Mouse (Mus musculus) liver, postnatal 0 days (tissue): ENCODE measurements at regions not wholly inside any gene's neighbourhood (a gene's known extent, or its start where the extent isn't known, plus 50 kb on each side); places are given as distances from the start of the nearest gene placed in this dataset.

ENCODE experiments used
- ATAC-seq: fragments of 200-750 bp; cut with Nextera tagmentation; 2 replicates; pipeline ENCODE4 v1.8.0; 2017; ENCODE audit warnings: mild to moderate bottlenecking, moderate library complexity
- DNase-seq: peaks from one replicate; pipeline ENCODE4 v3.0.0-alpha.2; 2016
- H3K27ac ChIP-seq: fragments of 300-500 bp; sonication (generic); 2 replicates; pipeline ENCODE4 v1.5.1; 2014; ENCODE audit warnings: antibody characterized with exemption, moderate library complexity, mild to moderate bottlenecking, low read depth
- H3K27me3 ChIP-seq: fragments of 300-500 bp; sonication (generic); 2 replicates; pipeline ENCODE4 v1.6.1; 2014; ENCODE audit warnings: low read length, control low read depth, mixed read lengths; ENCODE audit not compliant: insufficient read depth
- H3K36me3 ChIP-seq: fragments of 300-500 bp; sonication (generic); replicated peaks from 2 replicates; pipeline ENCODE4 v1.6.1; 2014; ENCODE audit warnings: mild to moderate bottlenecking, control low read depth, low read length, moderate library complexity, mixed read lengths; ENCODE audit not compliant: insufficient read depth
- H3K4me1 ChIP-seq: fragments of 300-500 bp; sonication (generic); 2 replicates; pipeline ENCODE4 v1.6.1; 2014; ENCODE audit warnings: antibody characterized with exemption, mild to moderate bottlenecking, control low read depth; ENCODE audit not compliant: insufficient read depth
- H3K4me2 ChIP-seq: fragments of 300-500 bp; sonication (generic); 2 replicates; pipeline ENCODE4 v1.6.1; 2014; ENCODE audit warnings: low read depth, mild to moderate bottlenecking, low read length, moderate library complexity, mixed read lengths
- H3K4me3 ChIP-seq: fragments of 300-500 bp; sonication (generic); 2 replicates; pipeline ENCODE4 v1.5.1; 2014; ENCODE audit warnings: low read depth, low read length
- H3K9ac ChIP-seq: fragments of 300-500 bp; sonication (generic); replicated peaks from 2 replicates; pipeline ENCODE4 v1.6.1; 2014; ENCODE audit warnings: mild to moderate bottlenecking, moderate library complexity
- H3K9me3 ChIP-seq: fragments of 300-500 bp; sonication (generic); 2 replicates; pipeline ENCODE4 v1.6.1; 2016; ENCODE audit warnings: mild to moderate bottlenecking, control low read depth, low read length, mixed read lengths
- CTCF ChIP-seq: sonication (generic); IDR thresholded peaks from 2 replicates; pipeline ENCODE4 v1.5.1; 2016; ENCODE audit warnings: antibody characterized with exemption, low read depth
- EP300 ChIP-seq: IDR thresholded peaks from 2 replicates; pipeline ENCODE4 v1.6.1; 2016; ENCODE audit warnings: antibody characterized with exemption, low read depth, mild to moderate bottlenecking
- WGBS: fragments of 180-500 bp; shearing (Covaris S2); extraction: QIAGEN DNeasy Blood & Tissue Kit; methylation state at CpG from one replicate; pipeline ENCODE4 v1.1.7; 2014; ENCODE audit not compliant: insufficient replicate concordance; 5-methylcytosine and 5-hydroxymethylcytosine counted together

DNA sequence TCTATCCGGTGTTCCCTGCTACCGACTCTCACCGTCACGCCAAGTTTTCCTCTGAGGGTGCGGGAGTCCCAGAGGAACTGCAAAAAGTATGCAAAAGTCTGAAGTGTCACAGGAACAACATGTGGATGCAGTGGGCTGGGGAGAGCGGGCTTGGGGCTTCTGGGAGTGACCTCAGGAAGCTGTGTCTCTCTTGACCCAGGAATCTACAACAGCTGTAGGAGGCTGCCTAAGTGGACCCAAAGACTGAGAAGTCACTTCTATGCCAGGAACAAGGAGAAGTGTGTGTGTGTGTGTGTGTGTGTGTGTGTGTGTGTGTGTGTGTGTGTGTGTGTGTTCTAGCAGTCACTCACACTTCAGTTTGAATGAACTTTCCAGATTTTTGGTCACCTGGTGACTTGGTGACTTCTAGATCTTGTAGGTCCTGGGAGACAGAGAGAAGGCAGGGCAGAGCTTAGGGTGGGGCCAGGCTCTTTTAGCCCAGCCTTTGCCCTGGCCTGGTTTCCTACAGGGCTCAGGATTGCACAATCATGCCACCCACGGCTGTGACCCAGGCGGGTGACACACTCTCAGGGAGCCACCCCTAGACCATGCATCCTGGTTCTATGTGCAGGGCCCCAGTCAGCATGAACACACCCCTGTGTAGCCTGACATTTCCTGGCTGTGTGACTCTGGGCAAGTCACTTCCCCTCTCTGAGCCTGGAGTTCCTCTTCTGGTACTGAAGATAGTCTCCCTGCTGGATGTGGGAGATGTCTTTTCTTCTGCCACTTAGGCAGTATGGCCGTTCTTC lies 70.2 kb upstream of the Tmem189 start:
- peak; percentile 60 for TF ChIP-seq EP300
- TF ChIP-seq CTCF, result no peak
- peaks cover 53% of the 10 kb centered on the region for H3K4me1 ChIP-seq
- 55% methylated on average over 9 of the region's 9 CpGs for WGBS
- H3K9ac ChIP-seq, result no peak overlapping the region
- H3K4me2 ChIP-seq, result no peak overlapping the region
- peak; percentile 78 for DNase-seq
- no peak overlapping the region for H3K4me3 ChIP-seq
- H3K9me3 ChIP-seq, result no peaks in the 10 kb centered on the region
- no peaks in the 10 kb centered on the region for H3K27me3 ChIP-seq
- peak overlapping the region; percentile 80 for H3K27ac ChIP-seq
- peak; percentile 76 for ATAC-seq
- H3K36me3 ChIP-seq, result no peaks in the 10 kb centered on the region

GRCm38 (mm10) chr2:167757157-167757780 lies 67.6 kb upstream of the Tmem189 start:
- no peak for TF ChIP-seq EP300
- TF ChIP-seq CTCF, result no peak
- Histone ChIP-seq H3K4me1 (peaks cover 50% of the 10 kb centered on the region), H3K4me3 (no peak overlapping the region), H3K27me3 (no peaks in the 10 kb centered on the region), H3K27ac (peak overlapping the region; percentile 40; the same call in 1 of the 2 replicates), H3K4me2 (no peak overlapping the region), H3K9ac (no peak overlapping the region), H3K9me3 (no peaks in the 10 kb centered on the region), H3K36me3 (no peaks in the 10 kb centered on the region)
- DNase-seq (peak; percentile 46), ATAC-seq (peak; percentile 30; the same call in 1 of the 2 replicates)
- WGBS, result 51% methylated on average over 12 of the region's 12 CpGs

- no peak for TF ChIP-seq EP300
- no peak for TF ChIP-seq CTCF
- no peak for ATAC-seq
- Histone ChIP-seq H3K4me2 (no peak overlapping the region), H3K9ac (no peak overlapping the region), H3K4me1 (peaks cover 50% of the 10 kb centered on the region), H3K9me3 (no peaks in the 10 kb centered on the region), H3K27ac (peak overlapping the region; percentile 40; the same call in 1 of the 2 replicates), H3K27me3 (no peaks in the 10 kb centered on the region), H3K4me3 (no peak overlapping the region), H3K36me3 (no peaks in the 10 kb centered on the region)
- DNase-seq, result no peak
- WGBS, result 78% methylated on average over 12 of the region's 12 CpGs
Observed at GRCm38 (mm10) chr2:167756721-167757120, 67.1 kb upstream of the Tmem189 start.

- no peaks in the 10 kb centered on the region for H3K9me3 ChIP-seq
- H3K4me1 ChIP-seq, result peaks cover 41% of the 10 kb centered on the region
- no peaks in the 10 kb centered on the region for H3K27me3 ChIP-seq
- no peak overlapping the region for H3K4me2 ChIP-seq
- H3K36me3 ChIP-seq, result no peaks in the 10 kb centered on the region
- H3K27ac ChIP-seq, result peak overlapping the region; percentile 65
- H3K4me3 ChIP-seq, result no peak overlapping the region
- DNase-seq (peak; percentile 54), ATAC-seq (no peak; the same call in 1 of the 2 replicates)
- H3K9ac ChIP-seq, result no peak overlapping the region
- TF ChIP-seq CTCF (no peak), EP300 (no peak)
- WGBS, result 49% methylated on average over 22 of the region's 22 CpGs
Observed at GRCm38 (mm10) chr2:167754929-167755551, 65.4 kb upstream of the Tmem189 start.

DNA sequence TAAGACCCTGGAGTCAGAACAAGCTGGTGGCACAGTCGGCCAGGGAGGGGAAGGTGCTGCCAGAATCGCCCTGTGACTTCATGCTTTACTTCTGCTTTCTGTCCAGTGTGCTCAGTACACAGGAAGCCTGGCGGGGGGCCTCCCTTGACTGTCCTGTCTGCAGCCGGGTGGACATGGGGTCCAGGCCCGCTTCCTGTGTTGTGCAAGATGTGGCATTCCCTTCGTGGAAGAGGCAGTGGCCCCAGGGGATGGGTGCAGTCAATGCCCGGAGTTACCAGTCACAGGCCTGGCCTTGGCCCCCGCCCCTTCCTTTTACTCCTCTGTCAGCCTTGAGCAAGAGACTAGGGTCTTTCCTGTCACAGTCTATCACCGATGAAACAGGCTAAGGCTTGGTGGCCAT lies 64.3 kb upstream of the Tmem189 start:
- Histone ChIP-seq H3K4me3 (no peak overlapping the region), H3K4me2 (no peak overlapping the region), H3K9me3 (no peaks in the 10 kb centered on the region), H3K27ac (peak overlapping the region; percentile 65), H3K4me1 (peaks cover 31% of the 10 kb centered on the region), H3K36me3 (no peaks in the 10 kb centered on the region), H3K9ac (no peak overlapping the region), H3K27me3 (no peaks in the 10 kb centered on the region)
- 24% methylated on average over 9 of the region's 9 CpGs for WGBS
- DNase-seq, result peak; percentile 84
- no peak for TF ChIP-seq CTCF
- TF ChIP-seq EP300, result peak; percentile 85
- peak; percentile 73 for ATAC-seq
